Mouse (Mus musculus) stomach, embryonic 15.5 days (tissue): ENCODE measurements at regions not wholly inside any gene's neighbourhood (a gene's known extent, or its start where the extent isn't known, plus 50 kb on each side); places are given as distances from the start of the nearest gene placed in this dataset.

ENCODE experiments used
- ATAC-seq: fragments of 200-750 bp; cut with Nextera tagmentation; 2 replicates; pipeline ENCODE4 v1.8.0; 2017; ENCODE audit warnings: low read depth, moderate number of reproducible peaks, moderate TSS enrichment; ENCODE audit not compliant: insufficient read depth, low FRiP score
- H3K27ac ChIP-seq: fragments of 300-500 bp; sonication (generic); 2 replicates; pipeline ENCODE4 v1.5.1; 2015; ENCODE audit warnings: mild to moderate bottlenecking, inconsistent platforms
- H3K27me3 ChIP-seq: fragments of 300-500 bp; sonication (generic); replicated peaks from 2 replicates; pipeline ENCODE4 v1.6.1; 2015; ENCODE audit warnings: inconsistent platforms
- H3K36me3 ChIP-seq: fragments of 300-500 bp; sonication (generic); 2 replicates; pipeline ENCODE4 v1.6.1; 2015; ENCODE audit warnings: inconsistent platforms
- H3K4me1 ChIP-seq: fragments of 300-500 bp; sonication (generic); 2 replicates; pipeline ENCODE4 v1.6.1; 2015; ENCODE audit warnings: inconsistent platforms
- H3K4me2 ChIP-seq: fragments of 300-500 bp; sonication (generic); 2 replicates; pipeline ENCODE4 v1.6.1; 2015; ENCODE audit warnings: mild to moderate bottlenecking, inconsistent platforms
- H3K4me3 ChIP-seq: fragments of 300-500 bp; sonication (generic); replicated peaks from 2 replicates; pipeline ENCODE4 v1.5.1; 2015; ENCODE audit warnings: inconsistent platforms
- H3K9ac ChIP-seq: fragments of 300-500 bp; sonication (generic); 2 replicates; pipeline ENCODE4 v1.6.1; 2015; ENCODE audit warnings: inconsistent platforms
- H3K9me3 ChIP-seq: fragments of 300-500 bp; sonication (generic); 2 replicates; pipeline ENCODE4 v1.6.1; 2016; ENCODE audit warnings: inconsistent platforms
- WGBS: fragments of 180-500 bp; shearing (Covaris S2); methylation state at CpG from one replicate; pipeline ENCODE4 v1.1.7; 2015; 5-methylcytosine and 5-hydroxymethylcytosine counted together

GRCm38 (mm10) chr6:112219641-112220040, 53.9 kb upstream of the Lmcd1 start:
- Histone ChIP-seq H3K4me2 (no peak overlapping the region), H3K9me3 (no peaks in the 10 kb centered on the region), H3K4me3 (no peak overlapping the region), H3K4me1 (no peaks in the 10 kb centered on the region), H3K27me3 (no peaks in the 10 kb centered on the region), H3K36me3 (no peaks in the 10 kb centered on the region), H3K27ac (no peak overlapping the region), H3K9ac (no peak overlapping the region)
- 76% methylated on average over 7 of the region's 7 CpGs for WGBS
- ATAC-seq, result no peak

DNA sequence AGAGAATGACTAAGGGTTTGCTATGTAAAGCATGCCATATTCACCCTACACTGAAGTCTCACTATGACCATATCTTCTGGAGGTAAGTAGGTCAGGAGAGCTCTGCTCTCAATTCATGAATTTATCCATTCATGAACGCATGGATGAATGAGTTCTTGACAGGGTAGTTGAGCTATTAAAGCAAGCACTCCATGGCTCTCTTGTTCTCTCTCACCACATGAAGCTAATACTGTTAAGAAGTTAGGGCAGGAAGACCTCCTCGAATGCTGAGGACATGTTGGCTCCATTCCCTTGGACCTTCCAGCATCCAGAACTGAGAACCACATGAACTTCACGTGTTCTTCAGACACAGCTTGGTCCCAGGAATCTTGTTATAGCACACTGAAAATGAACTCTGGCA, 53.4 kb upstream of the Lmcd1 start:
- Histone ChIP-seq H3K9me3 (no peaks in the 10 kb centered on the region), H3K9ac (no peak overlapping the region), H3K36me3 (no peaks in the 10 kb centered on the region), H3K27me3 (no peaks in the 10 kb centered on the region), H3K4me3 (no peak overlapping the region), H3K4me2 (no peak overlapping the region), H3K4me1 (no peaks in the 10 kb centered on the region), H3K27ac (no peak overlapping the region)
- WGBS, result 80% methylated on average over 3 of the region's 3 CpGs
- no peak for ATAC-seq

DNA sequence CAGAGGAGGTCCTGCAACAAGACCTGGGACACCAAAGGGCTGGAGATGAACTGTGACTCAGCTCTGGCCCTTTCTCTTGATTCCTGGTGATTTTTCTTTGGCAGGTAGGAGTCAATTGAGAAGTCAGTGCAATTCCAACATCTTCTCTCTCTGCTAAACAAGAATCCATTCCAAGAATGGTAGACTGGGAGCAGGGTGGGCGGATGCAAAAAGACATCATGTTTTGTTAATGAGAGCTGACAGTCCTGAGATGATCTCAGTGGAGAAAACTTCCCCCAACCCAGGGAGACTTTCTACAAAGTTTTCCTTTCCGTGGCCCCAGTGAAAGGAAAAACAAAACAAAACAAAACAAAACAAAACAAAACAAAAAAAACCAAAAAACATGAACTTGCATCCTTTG, 52.2 kb upstream of the Lmcd1 start:
- H3K9me3 ChIP-seq, result no peaks in the 10 kb centered on the region
- no peak overlapping the region for H3K27ac ChIP-seq
- no peak overlapping the region for H3K4me2 ChIP-seq
- H3K27me3 ChIP-seq, result no peaks in the 10 kb centered on the region
- no peak overlapping the region for H3K9ac ChIP-seq
- H3K4me1 ChIP-seq, result no peaks in the 10 kb centered on the region
- 77% methylated on average over 2 of the region's 2 CpGs for WGBS
- no peak for ATAC-seq
- H3K36me3 ChIP-seq, result no peaks in the 10 kb centered on the region
- no peak overlapping the region for H3K4me3 ChIP-seq

DNA sequence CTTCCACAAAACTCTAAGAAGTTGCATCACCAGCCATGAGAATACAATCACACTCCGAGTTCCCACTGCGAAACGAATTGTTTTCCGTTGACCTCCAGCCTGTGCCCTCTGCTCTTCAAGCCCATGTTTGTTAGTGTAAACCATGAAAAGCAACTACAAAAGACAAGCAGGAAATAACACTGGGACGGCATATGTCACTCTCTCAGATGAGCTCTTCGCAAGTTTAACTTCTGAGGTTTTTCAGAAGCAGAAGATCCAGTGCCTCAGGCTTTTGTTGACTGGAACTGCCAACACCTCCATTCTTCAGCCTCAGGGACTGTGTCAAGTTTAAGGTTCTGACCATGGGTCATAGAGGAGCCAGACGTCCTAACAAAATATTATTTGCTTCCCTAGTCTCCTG, 50.2 kb upstream of the Lmcd1 start:
- H3K27ac ChIP-seq, result no peak overlapping the region
- no peak overlapping the region for H3K4me2 ChIP-seq
- H3K36me3 ChIP-seq, result no peaks in the 10 kb centered on the region
- 68% methylated on average over 7 of the region's 7 CpGs for WGBS
- H3K9me3 ChIP-seq, result no peaks in the 10 kb centered on the region
- H3K27me3 ChIP-seq, result no peaks in the 10 kb centered on the region
- no peak for ATAC-seq
- no peak overlapping the region for H3K9ac ChIP-seq
- H3K4me1 ChIP-seq, result no peaks in the 10 kb centered on the region
- no peak overlapping the region for H3K4me3 ChIP-seq
